Mouse (Mus musculus): ENCODE measurements at regions not wholly inside any gene's neighbourhood (a gene's known extent, or its start where the extent isn't known, plus 50 kb on each side); places are given as distances from the start of the nearest gene placed in this dataset.

- no peak for DNase-seq (ENCODE audit: low read depth, low spot score)
These were observed 131.2 kb upstream of the Lef1 start for GRCm38 (mm10) chr3:130978986-130979642.

DNA sequence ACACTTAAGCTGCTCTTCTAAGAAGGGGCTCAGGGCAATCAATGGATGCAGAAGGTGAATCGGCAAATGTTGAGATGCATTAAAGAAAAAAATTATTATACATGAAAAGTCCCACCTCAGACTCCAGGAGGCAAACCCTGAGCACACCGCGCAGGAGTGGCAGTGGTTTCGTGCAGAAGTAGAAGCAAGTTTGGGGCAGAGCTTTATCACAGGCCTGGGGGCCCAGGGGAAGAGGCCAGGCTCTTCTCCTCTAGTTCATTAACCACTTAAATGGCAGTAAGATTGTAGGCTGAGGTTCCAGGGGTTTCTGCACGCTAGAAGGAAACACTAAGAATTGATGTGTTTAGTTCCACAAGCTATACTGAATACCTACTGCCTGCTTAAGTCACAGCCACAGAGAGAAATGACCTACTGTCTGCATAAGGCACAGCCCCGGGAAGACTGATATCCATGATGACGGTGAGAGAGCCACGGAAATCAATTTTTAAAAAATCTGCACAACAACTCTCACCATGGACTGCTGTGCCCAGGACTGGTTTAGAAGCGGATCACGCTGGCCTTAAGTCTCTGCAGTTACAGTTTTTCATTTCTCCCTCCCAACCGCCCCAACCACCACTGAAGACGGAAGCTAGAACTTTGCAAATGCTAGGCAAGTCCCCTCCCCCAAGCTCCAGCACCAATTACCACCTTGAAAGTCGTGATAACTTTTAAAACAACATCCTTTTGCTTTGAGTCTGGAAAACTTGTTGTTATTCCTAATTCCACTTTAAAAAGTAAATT, 132.2 kb upstream of the Lef1 start:
- DNase-seq (ENCODE audit: low read depth, low spot score), result no peak

GRCm38 (mm10) chr3:130976206-130976605, 134.1 kb upstream of the Lef1 start:
- DNase-seq (ENCODE audit: low read depth, low spot score), result no peak

GRCm38 (mm10) chr3:130975291-130975690, 135.0 kb upstream of the Lef1 start:
- DNase-seq (ENCODE audit: low read depth, low spot score), result no peak

- no peak for DNase-seq (ENCODE audit: low read depth, low spot score)
These were observed 138.1 kb upstream of the Lef1 start for GRCm38 (mm10) chr3:130972126-130972525.

DNA sequence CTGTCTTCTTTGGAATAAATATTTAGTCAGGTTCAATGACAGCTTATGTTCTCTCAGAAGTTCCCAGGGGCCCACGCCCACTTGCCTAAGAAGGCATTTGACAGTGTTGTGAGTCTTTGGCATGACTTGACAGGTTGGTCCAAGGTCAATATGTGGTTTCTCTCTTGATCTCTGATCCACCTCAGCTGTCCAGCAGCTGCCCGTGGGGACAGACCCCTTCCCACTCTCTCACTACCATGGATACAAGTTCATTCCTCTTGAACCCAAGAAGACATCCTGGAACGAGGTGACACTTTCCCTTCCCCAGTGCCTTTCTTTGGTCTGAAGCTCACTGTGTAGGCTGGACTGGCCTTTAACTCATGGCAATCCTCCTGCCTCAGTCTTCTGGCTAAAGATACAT, 145.0 kb upstream of the Lef1 start:
- DNase-seq (ENCODE audit: low read depth, low spot score), result no peak

- no peak for DNase-seq (ENCODE audit: low read depth, low spot score)
These were observed 146.2 kb upstream of the Lef1 start for GRCm38 (mm10) chr3:130964088-130964487.

GRCm38 (mm10) chr3:130963625-130964024, 146.6 kb upstream of the Lef1 start:
- no peak for DNase-seq (ENCODE audit: low read depth, low spot score)

DNA sequence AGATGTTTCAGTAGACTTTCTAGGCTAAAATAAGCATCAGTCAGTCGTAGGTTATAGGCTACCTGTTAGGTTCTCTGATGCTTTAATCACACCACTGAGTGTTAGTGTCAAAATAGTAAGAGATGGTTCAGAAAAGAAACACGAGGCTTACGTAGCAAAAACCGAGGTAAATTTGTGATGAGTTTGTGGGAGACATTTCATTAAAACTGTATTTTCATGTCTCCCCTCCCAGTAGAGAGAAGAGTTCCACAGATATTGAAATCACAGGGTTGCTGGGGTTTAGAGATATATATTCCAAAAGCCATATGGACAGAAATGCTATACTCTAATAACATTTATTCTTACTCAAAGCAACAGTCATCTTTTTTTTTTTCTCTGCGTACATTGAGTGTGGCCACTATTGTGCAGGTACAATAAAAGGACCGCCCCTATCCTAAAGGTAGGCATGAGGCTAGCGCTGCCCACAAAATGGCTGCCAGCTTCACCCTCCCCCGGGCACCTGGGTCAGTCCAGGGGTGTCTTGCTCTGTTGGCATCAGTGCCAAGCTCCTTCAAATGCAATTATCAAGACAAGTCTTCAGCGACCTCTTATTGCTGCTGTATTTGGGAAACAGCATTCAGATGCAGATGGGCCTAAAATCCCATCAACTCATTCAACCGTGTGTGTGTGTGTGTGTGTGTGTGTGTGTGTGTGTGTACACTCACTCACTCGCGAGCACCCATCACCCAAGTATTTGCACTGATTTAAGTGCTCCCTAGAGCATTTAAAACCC, 147.4 kb upstream of the Lef1 start:
- DNase-seq (ENCODE audit: low read depth, low spot score), result no peak

DNA sequence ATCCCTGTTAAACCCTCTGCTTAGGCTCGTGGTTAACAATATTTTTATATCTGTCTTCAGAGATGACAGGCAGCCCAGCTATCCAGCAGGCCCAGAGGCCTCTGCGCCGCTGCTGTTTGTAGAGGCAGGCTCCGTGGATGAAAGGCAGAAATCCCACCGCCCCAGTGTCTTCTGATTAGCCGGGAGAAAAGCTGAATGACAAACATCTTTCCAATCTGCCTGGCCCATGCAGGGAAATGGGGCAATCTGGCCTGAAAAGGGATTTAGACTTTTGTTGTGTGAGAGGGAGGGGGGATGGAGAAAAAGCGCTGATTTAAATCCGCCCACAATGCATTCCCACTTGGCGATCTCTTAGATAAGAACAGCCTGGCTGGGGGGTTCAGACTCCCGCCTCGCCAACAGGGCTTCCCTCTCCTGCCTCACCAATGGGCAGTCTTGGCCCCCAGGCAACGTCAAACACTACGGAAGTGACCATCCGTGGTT, 148.1 kb upstream of the Lef1 start:
- no peak for DNase-seq (ENCODE audit: low read depth, low spot score)

DNA sequence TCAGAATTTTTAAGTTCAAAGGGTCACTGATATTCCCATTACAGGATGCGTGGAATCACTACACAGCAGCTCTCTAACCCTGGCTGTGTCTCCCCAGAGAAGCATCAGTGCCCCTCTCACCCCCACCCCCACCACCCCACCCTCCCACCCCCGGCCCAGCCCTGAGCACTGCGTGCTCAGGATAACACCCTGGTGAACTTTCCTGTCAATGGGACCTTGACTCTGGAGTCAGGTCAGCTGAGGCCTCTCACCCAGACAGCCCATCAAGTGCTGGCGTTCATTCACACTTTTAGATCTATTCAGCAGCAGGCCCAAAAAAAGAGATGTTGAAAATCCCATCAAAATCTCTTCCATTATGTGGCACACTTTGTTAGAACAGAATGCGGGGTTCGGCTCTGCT, 148.6 kb upstream of the Lef1 start:
- DNase-seq (ENCODE audit: low read depth, low spot score), result no peak

DNA sequence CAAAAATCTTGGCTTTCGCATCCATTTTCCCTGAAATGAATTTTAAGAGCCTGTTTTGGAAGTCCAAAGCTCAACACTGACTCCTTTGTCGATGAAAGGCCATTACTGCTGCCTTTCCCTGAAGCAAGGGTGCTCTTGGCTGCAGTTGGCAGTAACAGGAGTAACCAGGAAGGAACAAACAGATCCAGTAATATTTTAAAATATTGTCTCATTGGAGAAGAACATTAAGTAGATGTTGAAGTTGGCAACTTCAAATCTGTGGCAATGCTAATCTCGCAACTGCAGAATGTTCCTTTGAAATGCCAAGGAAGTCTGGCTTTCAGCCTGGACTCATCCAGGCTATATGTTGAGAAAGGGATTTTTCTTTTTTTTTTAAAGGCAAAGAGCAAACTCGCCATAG, 154.3 kb upstream of the Lef1 start:
- no peak for DNase-seq (ENCODE audit: low read depth, low spot score)

- DNase-seq (ENCODE audit: low read depth, low spot score), result no peak
These were observed 158.9 kb upstream of the Lef1 start for GRCm38 (mm10) chr3:130951381-130951780.

- no peak for DNase-seq (ENCODE audit: low read depth, low spot score)
These were observed 159.4 kb upstream of the Lef1 start for GRCm38 (mm10) chr3:130950872-130951271.

- no peak for DNase-seq (ENCODE audit: low read depth, low spot score)
These were observed 162.4 kb upstream of the Lef1 start for GRCm38 (mm10) chr3:130947880-130948279.

- no peak for DNase-seq (ENCODE audit: low read depth, low spot score)
These were observed 163.0 kb upstream of the Lef1 start for GRCm38 (mm10) chr3:130947277-130947606.

- DNase-seq (ENCODE audit: low read depth, low spot score), result no peak
These were observed 163.5 kb upstream of the Lef1 start for GRCm38 (mm10) chr3:130946576-130947276.

- DNase-seq (ENCODE audit: low read depth, low spot score), result peak; percentile 38
These were observed 164.3 kb upstream of the Lef1 start for GRCm38 (mm10) chr3:130945861-130946449.

DNA sequence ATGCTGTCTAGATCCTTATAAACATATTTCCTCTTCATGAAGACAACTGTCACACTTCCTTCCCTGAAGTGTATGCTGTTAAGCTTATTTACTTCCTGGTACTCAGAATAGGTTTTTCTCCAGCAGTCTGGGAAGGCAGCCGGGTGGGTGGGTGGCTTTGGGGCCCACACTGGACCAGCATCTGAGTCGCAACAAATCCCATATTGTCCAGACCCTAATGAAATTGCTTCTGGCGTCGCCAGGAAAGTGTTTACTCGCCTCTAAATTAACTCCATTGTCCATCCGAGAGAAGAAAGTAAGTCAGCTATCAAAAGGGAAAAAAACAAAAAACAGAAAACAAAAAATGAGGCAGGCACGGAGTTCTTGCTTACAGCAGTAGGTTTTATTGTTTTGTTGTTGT, 164.9 kb upstream of the Lef1 start:
- DNase-seq (ENCODE audit: low read depth, low spot score), result no peak

DNA sequence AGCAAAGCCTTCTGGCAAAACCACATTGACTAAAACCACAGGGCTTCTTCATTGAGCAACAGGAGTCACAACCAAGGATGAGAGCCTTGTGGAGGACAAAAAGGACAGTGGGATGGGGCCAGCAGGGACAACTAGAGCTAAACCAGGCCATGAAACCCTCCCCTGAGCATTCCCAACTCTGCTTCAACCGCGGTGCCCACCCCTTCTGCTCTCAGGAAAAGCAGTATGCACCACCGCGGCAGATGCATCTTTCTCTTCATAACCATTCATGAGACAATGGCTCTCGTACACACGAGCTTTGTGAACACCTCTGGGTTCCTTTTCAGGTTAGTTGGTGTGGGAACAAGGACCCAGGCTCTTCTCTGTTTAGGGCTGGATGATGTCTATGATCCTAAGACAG, 166.0 kb upstream of the Lef1 start:
- no peak for DNase-seq (ENCODE audit: low read depth, low spot score)

DNA sequence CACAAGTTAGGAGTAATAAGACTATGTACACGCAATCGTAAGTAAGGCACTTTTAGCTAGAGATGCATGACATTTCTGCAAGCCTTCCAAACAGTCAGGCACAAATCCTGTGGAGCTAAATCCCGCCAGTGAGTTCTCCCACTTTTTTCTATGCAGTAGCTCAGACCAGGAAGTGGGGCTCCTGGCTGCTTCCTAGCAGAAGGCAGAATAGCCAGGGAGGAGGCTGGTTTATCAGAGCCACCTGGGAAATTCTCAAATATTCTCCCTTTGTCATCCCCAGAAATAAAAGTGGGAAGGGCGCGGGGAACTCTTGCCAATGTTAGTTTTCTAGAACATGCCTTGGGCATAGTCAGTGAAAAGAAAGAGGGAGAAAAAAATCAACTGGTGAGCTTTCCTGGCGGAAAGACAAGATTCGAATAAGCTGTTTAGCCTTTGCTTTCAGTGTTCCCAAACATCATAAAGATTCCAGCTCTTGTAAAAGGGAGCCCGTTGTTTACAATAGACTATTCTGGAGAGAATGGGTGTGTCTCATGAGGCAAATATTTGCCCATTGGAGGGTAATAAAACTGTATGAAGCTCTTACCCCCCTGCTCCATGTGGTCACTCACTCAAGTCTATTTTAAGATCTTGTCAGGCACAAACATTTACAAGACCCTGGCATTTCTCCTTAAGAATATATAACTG, 167.2 kb upstream of the Lef1 start:
- no peak for DNase-seq (ENCODE audit: low read depth, low spot score)

Data from ES-CJ7 (cell line).